Mouse (Mus musculus): ENCODE data around the gene Ank2. TPM values are rescaled to one million over a fixed set of nuclear protein-coding genes. Genes with fewer than 3 reads are reported as not detected.

The Ank2 gene
- total and polyA plus RNA-seq, 3 experiments = 96.1 to 290 (median 269) TPM

- no peak overlapping the region for H3K9ac ChIP-seq (ENCODE audit: low read depth, low read length)
- no peak for DNase-seq
- H3K4me1 ChIP-seq (ENCODE audit: control insufficient read depth, insufficient read depth, low read length) = peaks cover 1% of the 10 kb centered on the region; the same call in 1 of the 2 replicates
- no peaks in the 10 kb centered on the region for H3K36me3 ChIP-seq (ENCODE audit: control insufficient read depth, insufficient read depth, low read length)
- WGBS = 70% methylated on average over 11 of the region's 11 CpGs
- no peak overlapping the region for H3K4me3 ChIP-seq
- H3K27me3 ChIP-seq (ENCODE audit: control insufficient read depth, insufficient read depth, low read length) = no peaks in the 10 kb centered on the region
- intact Hi-C loops (cut with DNase I) = no loop called here
- TF ChIP-seq EP300 (IDR thresholded peaks at IDR 0.05; ENCODE audit: insufficient read depth, low read depth, low read length) (no peak), POLR2A (IDR thresholded peaks at IDR 0.05; ENCODE audit: insufficient read depth, low read depth, low read length) (no peak), CTCF (IDR thresholded peaks at IDR 0.05) (no peak)
- H3K27ac ChIP-seq = no peak overlapping the region
- H3K79me2 ChIP-seq (replicated peaks; ENCODE audit: control insufficient read depth, insufficient read depth, low read length) = no peaks in the 10 kb centered on the region; the same call in 1 of the 2 replicates
Observed at GRCm38 (mm10) chr3:127460891-127461437, 38.2 kb downstream of the Ank2 start.

- Histone ChIP-seq H3K4me1 (ENCODE audit: control insufficient read depth, insufficient read depth, low read length) (peaks cover 1% of the 10 kb centered on the region; the same call in 1 of the 2 replicates), H3K79me2 (replicated peaks; ENCODE audit: control insufficient read depth, insufficient read depth, low read length) (no peaks in the 10 kb centered on the region; the same call in 1 of the 2 replicates), H3K27ac (no peak overlapping the region), H3K36me3 (ENCODE audit: control insufficient read depth, insufficient read depth, low read length) (no peaks in the 10 kb centered on the region), H3K27me3 (ENCODE audit: control insufficient read depth, insufficient read depth, low read length) (no peaks in the 10 kb centered on the region), H3K9ac (ENCODE audit: low read depth, low read length) (no peak overlapping the region), H3K4me3 (no peak overlapping the region)
- WGBS = 20% methylated on average over 3 of the region's 3 CpGs
- no peak for DNase-seq
- intact Hi-C loops (cut with DNase I) = loop anchor here (10.0 kb wide), 1 partner anchor 275 kb away; no protein-coding TSS in a partner anchor
- TF ChIP-seq POLR2A (IDR thresholded peaks at IDR 0.05; ENCODE audit: insufficient read depth, low read depth, low read length) = no peak
- TF ChIP-seq EP300 (IDR thresholded peaks at IDR 0.05; ENCODE audit: insufficient read depth, low read depth, low read length) = no peak
- TF ChIP-seq CTCF (IDR thresholded peaks at IDR 0.05) = no peak
Observed at GRCm38 (mm10) chr3:127459858-127460257, 39.3 kb downstream of the Ank2 start.

DNA sequence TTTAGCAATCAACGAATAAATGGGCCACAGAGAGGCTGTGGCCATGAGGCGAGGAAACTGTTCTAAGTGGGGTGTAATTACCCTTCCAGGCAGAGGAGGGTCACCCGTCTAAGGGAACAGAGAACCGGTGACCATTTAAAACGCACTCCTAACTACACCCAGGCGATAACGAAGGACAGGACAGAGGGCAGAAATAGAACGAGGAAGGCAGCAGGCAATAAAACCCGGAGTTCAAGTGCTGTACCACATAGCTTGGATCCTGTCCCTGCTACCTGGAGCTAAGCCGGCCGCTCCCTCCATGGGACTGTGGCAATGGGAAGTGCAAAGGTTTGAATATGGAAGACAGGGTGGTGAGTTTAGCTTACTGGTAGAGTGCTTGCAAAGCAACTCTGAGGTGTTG, 40.2 kb downstream of the Ank2 start:
- H3K9ac ChIP-seq (ENCODE audit: low read depth, low read length) = no peak overlapping the region
- 27% methylated on average over 11 of the region's 11 CpGs for WGBS
- no peak overlapping the region for H3K4me3 ChIP-seq
- intact Hi-C loops (cut with DNase I) = loop anchor here (10.0 kb wide), 1 partner anchor 274 kb away; no protein-coding TSS in a partner anchor
- H3K4me1 ChIP-seq (ENCODE audit: control insufficient read depth, insufficient read depth, low read length) = peaks cover 1% of the 10 kb centered on the region; the same call in 1 of the 2 replicates
- DNase-seq = peak in 1 of 2 experiments; percentile 12
- no peaks in the 10 kb centered on the region for H3K36me3 ChIP-seq (ENCODE audit: control insufficient read depth, insufficient read depth, low read length)
- H3K27ac ChIP-seq = no peak overlapping the region; the same call in none of the 2 replicates
- TF ChIP-seq CTCF (IDR thresholded peaks at IDR 0.05) (no peak), EP300 (IDR thresholded peaks at IDR 0.05; ENCODE audit: insufficient read depth, low read depth, low read length) (no peak), POLR2A (IDR thresholded peaks at IDR 0.05; ENCODE audit: insufficient read depth, low read depth, low read length) (no peak)
- H3K27me3 ChIP-seq (ENCODE audit: control insufficient read depth, insufficient read depth, low read length) = no peaks in the 10 kb centered on the region
- no peaks in the 10 kb centered on the region; the same call in 1 of the 2 replicates for H3K79me2 ChIP-seq (replicated peaks; ENCODE audit: control insufficient read depth, insufficient read depth, low read length)

DNA sequence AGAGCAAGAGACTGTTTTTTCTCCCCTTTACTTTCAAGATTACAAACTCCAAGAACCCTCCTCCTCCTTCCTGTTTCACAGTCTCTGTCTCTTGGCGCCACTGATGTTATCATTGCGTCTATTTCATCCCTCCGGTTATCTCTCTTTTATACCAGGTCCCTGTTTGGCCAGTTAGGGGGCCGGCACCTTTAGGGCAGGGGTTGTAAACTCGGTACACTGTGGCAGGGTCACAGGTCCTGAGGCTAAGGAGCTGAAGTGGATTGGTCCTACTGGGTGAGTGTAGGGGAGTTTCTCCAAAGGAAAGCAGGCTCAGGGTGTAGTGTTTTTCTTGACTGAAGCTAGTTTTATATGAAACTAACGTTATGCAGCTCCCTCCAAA, 40.7 kb downstream of the Ank2 start:
- TF ChIP-seq EP300 (IDR thresholded peaks at IDR 0.05; ENCODE audit: insufficient read depth, low read depth, low read length) (no peak), POLR2A (IDR thresholded peaks at IDR 0.05; ENCODE audit: insufficient read depth, low read depth, low read length) (no peak), CTCF (IDR thresholded peaks at IDR 0.05) (no peak)
- 17% methylated on average over 6 of the region's 6 CpGs for WGBS
- DNase-seq = no peak
- intact Hi-C loops (cut with DNase I) = loop anchor here (10.0 kb wide), 1 partner anchor 274 kb away; no protein-coding TSS in a partner anchor
- Histone ChIP-seq H3K4me3 (no peak overlapping the region), H3K27me3 (ENCODE audit: control insufficient read depth, insufficient read depth, low read length) (no peaks in the 10 kb centered on the region), H3K4me1 (ENCODE audit: control insufficient read depth, insufficient read depth, low read length) (peaks cover 1% of the 10 kb centered on the region; the same call in 1 of the 2 replicates), H3K79me2 (replicated peaks; ENCODE audit: control insufficient read depth, insufficient read depth, low read length) (no peaks in the 10 kb centered on the region; the same call in 1 of the 2 replicates), H3K36me3 (ENCODE audit: control insufficient read depth, insufficient read depth, low read length) (no peaks in the 10 kb centered on the region; the same call in 1 of the 2 replicates), H3K27ac (no peak overlapping the region), H3K9ac (ENCODE audit: low read depth, low read length) (no peak overlapping the region)

GRCm38 (mm10) chr3:127457761-127458419, 41.3 kb downstream of the Ank2 start:
- peak; percentile 29 for TF ChIP-seq CTCF (IDR thresholded peaks at IDR 0.05)
- TF ChIP-seq EP300 (IDR thresholded peaks at IDR 0.05; ENCODE audit: insufficient read depth, low read depth, low read length) = no peak
- no peak for TF ChIP-seq POLR2A (IDR thresholded peaks at IDR 0.05; ENCODE audit: insufficient read depth, low read depth, low read length)
- Histone ChIP-seq H3K9ac (ENCODE audit: low read depth, low read length) (no peak overlapping the region), H3K27ac (no peak overlapping the region), H3K27me3 (ENCODE audit: control insufficient read depth, insufficient read depth, low read length) (no peaks in the 10 kb centered on the region), H3K79me2 (replicated peaks; ENCODE audit: control insufficient read depth, insufficient read depth, low read length) (no peaks in the 10 kb centered on the region; the same call in 1 of the 2 replicates), H3K36me3 (ENCODE audit: control insufficient read depth, insufficient read depth, low read length) (no peaks in the 10 kb centered on the region; the same call in 1 of the 2 replicates), H3K4me1 (ENCODE audit: control insufficient read depth, insufficient read depth, low read length) (peaks cover 1% of the 10 kb centered on the region; the same call in 1 of the 2 replicates), H3K4me3 (no peak overlapping the region)
- no peak for DNase-seq
- intact Hi-C loops (cut with DNase I) = loop anchor here (10.0 kb wide), 1 partner anchor 273 kb away; no protein-coding TSS in a partner anchor
- 30% methylated on average over 5 of the region's 5 CpGs for WGBS

All from heart, adult 2 months (tissue).